Mouse (Mus musculus) stomach, postnatal 0 days (tissue): Measurements from ENCODE around the gene Xxylt1.
A peak's percentile ranks its signal among the peaks of the same experiment; 100 is the strongest.

Experiments used
- CTCF ChIP-seq: IDR thresholded peaks from 2 replicates; pipeline ENCODE4 v1.5.1; 2016; ENCODE audit warnings: antibody characterized with exemption, low read depth, mild to moderate bottlenecking, moderate library complexity
- EP300 ChIP-seq: optimal IDR thresholded peaks from 2 replicates; pipeline ENCODE3; 2016; ENCODE audit warnings: antibody characterized with exemption

DNA sequence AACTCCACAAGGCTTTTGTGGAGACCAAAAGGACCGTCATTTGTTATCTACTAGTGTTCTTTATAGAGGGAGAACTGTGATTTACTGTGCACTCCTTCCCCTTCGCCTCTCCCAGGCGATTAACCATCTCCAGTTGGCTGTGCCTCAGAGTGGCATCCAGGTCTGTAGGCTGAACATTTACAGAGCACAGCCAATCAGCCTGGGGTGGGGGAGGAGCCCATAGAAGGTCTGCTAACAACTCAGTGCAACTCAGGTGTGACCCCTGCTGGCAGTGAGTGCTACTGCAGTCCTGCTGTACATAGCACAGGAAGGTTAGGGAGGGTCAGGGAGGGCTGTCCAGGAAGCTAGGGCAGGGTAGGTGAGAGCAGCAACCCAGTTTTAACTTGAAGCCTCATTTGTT is 104.0 kb downstream of the Xxylt1 start:
- TF ChIP-seq EP300 = no peak
- peak; percentile 100 for TF ChIP-seq CTCF
